Mouse (Mus musculus) heart, postnatal 0 days (tissue): ENCODE measurements around the gene Pidd1. TPM values are rescaled to one million over a fixed set of nuclear protein-coding genes. Genes with fewer than 3 reads are reported as not detected.

Source experiments
- ATAC-seq: fragments of 200-750 bp; cut with Nextera tagmentation; 2 replicates; pipeline ENCODE4 v1.8.0; 2017; ENCODE audit warnings: low read depth, moderate number of reproducible peaks, moderate library complexity; ENCODE audit not compliant: insufficient read depth
- DNase-seq: peaks from one replicate; pipeline ENCODE4 v3.0.0-alpha.2; 2016; ENCODE audit warnings: low spot score
- H3K27ac ChIP-seq: fragments of 300-500 bp; sonication (generic); 2 replicates; pipeline ENCODE4 v1.5.1; 2014; ENCODE audit warnings: low read depth, mild to moderate bottlenecking
- H3K27me3 ChIP-seq: fragments of 300-500 bp; sonication (generic); 2 replicates; pipeline ENCODE4 v1.6.1; 2014; ENCODE audit warnings: low read length, mixed read lengths; ENCODE audit not compliant: control insufficient read depth, insufficient read depth
- H3K36me3 ChIP-seq: fragments of 300-500 bp; sonication (generic); replicated peaks from 2 replicates; pipeline ENCODE4 v1.6.1; 2014; ENCODE audit warnings: low read length, mixed read lengths; ENCODE audit not compliant: control insufficient read depth, insufficient read depth
- H3K4me1 ChIP-seq: fragments of 300-500 bp; sonication (generic); 2 replicates; pipeline ENCODE4 v1.6.1; 2014; ENCODE audit warnings: antibody characterized with exemption; ENCODE audit not compliant: control insufficient read depth, insufficient read depth
- H3K4me2 ChIP-seq: fragments of 300-500 bp; sonication (generic); 2 replicates; pipeline ENCODE4 v1.6.1; 2014; ENCODE audit warnings: low read depth, mild to moderate bottlenecking, low read length, moderate library complexity
- H3K4me3 ChIP-seq: fragments of 300-500 bp; sonication (generic); 2 replicates; pipeline ENCODE4 v1.5.1; 2014; ENCODE audit warnings: low read depth, low read length
- H3K9ac ChIP-seq: fragments of 300-500 bp; sonication (generic); replicated peaks from 2 replicates; pipeline ENCODE4 v1.6.1; 2014; ENCODE audit warnings: low read depth, low read length, mixed read lengths
- H3K9me3 ChIP-seq: fragments of 300-500 bp; sonication (generic); replicated peaks from 2 replicates; pipeline ENCODE4 v1.6.1; 2016; ENCODE audit warnings: low read length; ENCODE audit not compliant: control insufficient read depth
- CTCF ChIP-seq: IDR thresholded peaks from 2 replicates; pipeline ENCODE4 v1.5.1; 2016; ENCODE audit warnings: antibody characterized with exemption, control low read depth, low read depth
- EP300 ChIP-seq: IDR thresholded peaks from 2 replicates; pipeline ENCODE4 v1.6.1; 2016; ENCODE audit warnings: antibody characterized with exemption, low read depth
- WGBS: fragments of 180-500 bp; shearing (Covaris S2); extraction: QIAGEN DNeasy Blood & Tissue Kit; methylation state at CpG from one replicate; pipeline ENCODE4 v1.1.7; 2014; 5-methylcytosine and 5-hydroxymethylcytosine counted together
- polyA plus RNA-seq: library from polyadenylated mRNA; unstranded; fragments of >200 nt; fragmentation: Nextera tagmentation; extraction: Ambion mirVana; gene quantifications from 2 replicates; pipeline ENCODE4 v1.2.1, GENCODE M21; 2015
- total RNA-seq: library from RNA; depleted of rRNA; stranded (reverse); fragments of >200 nt; gene quantifications from 2 replicates; pipeline ENCODE4 v1.2.3, GENCODE M21; 2014; ENCODE audit warnings: low replicate concordance

The Pidd1 gene
- total and polyA plus RNA-seq, 2 experiments from 2014 or later = 0.15 to 1.7 TPM

DNA sequence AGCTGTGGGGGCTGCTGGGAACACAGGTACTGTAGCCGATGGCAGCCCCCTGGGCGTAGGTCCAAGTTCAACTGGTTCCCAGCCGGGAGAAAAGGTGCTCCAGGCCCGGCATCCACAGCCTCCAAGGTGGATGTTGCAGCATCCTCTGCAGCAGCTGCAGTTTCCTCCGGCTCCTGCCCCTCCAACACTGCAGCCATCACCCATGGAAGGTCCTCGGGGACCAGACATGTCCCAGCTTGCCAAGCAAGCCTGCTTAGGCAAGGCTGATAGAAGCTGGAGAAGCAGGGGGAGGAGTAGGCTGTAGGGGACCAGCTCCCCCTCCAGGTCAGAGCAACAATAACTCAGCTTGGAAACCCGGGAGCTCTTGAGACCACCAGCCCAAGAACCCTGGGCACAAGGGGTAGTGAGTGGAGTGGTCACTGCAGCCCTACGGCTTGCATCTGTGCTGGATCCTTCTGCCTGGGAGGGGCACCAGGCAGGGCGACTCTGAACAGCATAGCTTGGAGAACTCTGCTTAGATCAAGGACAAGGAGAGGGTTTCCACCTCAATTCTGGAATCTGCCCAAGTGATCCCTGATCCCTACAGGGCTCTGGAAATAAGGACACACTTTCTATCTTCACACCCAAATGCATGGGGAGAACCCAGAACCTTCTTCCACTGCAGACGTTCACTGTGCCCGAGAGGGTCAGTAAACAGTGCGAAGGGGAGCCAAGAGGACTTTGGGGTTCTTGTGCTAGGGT, 574 bp downstream of the Pidd1 start:
- no peak for ATAC-seq
- no peaks in the 10 kb centered on the region for H3K9me3 ChIP-seq
- H3K4me1 ChIP-seq = peaks cover 16% of the 10 kb centered on the region
- H3K36me3 ChIP-seq = no peaks in the 10 kb centered on the region; the same call in 1 of the 2 replicates
- peak overlapping the region; percentile 91 for H3K4me2 ChIP-seq
- no peaks in the 10 kb centered on the region for H3K27me3 ChIP-seq
- 15% methylated on average over 12 of the region's 12 CpGs for WGBS
- peak overlapping the region; percentile 39 for H3K9ac ChIP-seq
- peak; percentile 58 for DNase-seq
- TF ChIP-seq EP300 (no peak), CTCF (peak; percentile 30; the same call in 1 of the 2 replicates)
- H3K27ac ChIP-seq = peak overlapping the region; percentile 70
- H3K4me3 ChIP-seq = peak overlapping the region; percentile 55

DNA sequence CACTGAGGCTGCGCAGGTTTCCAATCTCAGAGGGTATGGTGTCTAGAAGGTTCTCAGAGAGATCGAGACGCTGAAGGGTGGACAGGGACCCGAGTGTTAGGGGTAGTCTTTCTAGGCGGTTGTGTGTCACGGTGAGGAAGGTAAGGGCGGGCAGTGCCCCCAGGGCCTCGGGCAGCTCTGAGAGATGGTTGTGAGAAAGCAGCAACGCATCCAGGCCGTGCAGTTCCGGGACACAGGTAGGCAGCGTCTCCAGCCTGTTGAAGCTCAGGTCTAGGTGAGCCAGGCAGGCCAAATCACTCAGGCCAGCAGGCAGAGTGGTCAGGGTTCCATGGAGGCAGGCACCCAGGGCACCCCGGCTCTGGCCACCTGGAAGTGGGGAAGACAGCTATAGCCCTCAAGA, 1.6 kb downstream of the Pidd1 start:
- no peaks in the 10 kb centered on the region; the same call in 1 of the 2 replicates for H3K36me3 ChIP-seq
- 91% methylated on average over 13 of the region's 13 CpGs for WGBS
- TF ChIP-seq EP300 = no peak
- no peak for TF ChIP-seq CTCF
- no peak overlapping the region for H3K4me3 ChIP-seq
- no peaks in the 10 kb centered on the region for H3K9me3 ChIP-seq
- DNase-seq = no peak
- H3K9ac ChIP-seq = no peak overlapping the region
- H3K4me2 ChIP-seq = 0 out of 2 replicates have a peak overlapping the region, but pooled peaks have one; percentile 91
- no peak for ATAC-seq
- H3K4me1 ChIP-seq = peaks cover 14% of the 10 kb centered on the region
- no peak overlapping the region for H3K27ac ChIP-seq
- no peaks in the 10 kb centered on the region for H3K27me3 ChIP-seq

DNA sequence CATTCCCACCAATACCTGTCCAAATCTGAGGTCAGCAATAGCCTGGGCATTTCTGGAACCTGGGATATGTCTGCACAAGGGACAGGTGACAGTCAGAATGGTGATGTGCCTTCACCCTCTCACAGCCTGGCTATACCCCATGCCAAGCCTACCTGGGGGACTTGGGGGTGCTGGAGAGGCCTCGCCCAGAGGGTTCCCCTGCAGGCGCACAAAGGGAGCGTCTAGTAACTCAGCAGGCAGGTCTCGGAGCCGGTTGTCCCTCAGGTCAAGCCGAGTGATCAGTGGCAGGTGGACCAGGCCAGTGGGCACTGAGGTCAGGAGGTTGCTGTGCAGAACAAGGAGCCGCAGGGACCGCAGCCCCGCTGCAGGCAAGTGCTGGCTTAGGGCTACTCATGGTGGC, 2.4 kb downstream of the Pidd1 start:
- Histone ChIP-seq H3K4me2 (no peak overlapping the region), H3K36me3 (no peaks in the 10 kb centered on the region; the same call in 1 of the 2 replicates), H3K4me1 (peaks cover 18% of the 10 kb centered on the region), H3K27ac (no peak overlapping the region), H3K27me3 (no peaks in the 10 kb centered on the region), H3K4me3 (no peak overlapping the region), H3K9ac (no peak overlapping the region), H3K9me3 (no peaks in the 10 kb centered on the region)
- ATAC-seq = no peak
- TF ChIP-seq CTCF = no peak
- TF ChIP-seq EP300 = no peak
- 91% methylated on average over 9 of the region's 9 CpGs for WGBS
- no peak for DNase-seq

DNA sequence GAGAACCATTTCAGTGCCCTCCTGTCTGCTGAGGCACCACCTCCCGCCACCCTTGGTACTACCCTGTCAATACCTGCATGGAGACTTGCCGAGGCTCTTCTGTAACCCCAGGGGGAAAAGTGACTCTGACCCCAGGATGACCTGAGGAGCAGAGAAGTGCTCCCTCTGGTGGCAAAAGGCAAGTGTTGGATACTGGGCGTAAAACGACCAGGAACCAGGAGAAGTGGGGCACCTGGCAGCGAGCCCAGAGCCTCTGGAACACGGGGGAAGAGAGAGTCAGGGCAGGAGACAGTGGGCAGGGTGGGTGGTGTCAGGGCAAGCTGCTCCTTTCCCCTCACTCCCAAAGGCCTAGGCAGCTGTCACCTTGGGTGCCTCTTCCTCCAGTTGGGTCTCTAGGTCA, 3.2 kb downstream of the Pidd1 start:
- ATAC-seq (peak; percentile 5; the same call in 1 of the 2 replicates), DNase-seq (peak; percentile 75)
- no peak overlapping the region for H3K4me2 ChIP-seq
- 18% methylated on average over 6 of the region's 6 CpGs for WGBS
- H3K4me1 ChIP-seq = peaks cover 22% of the 10 kb centered on the region
- H3K9ac ChIP-seq = no peak overlapping the region
- H3K4me3 ChIP-seq = no peak overlapping the region
- no peaks in the 10 kb centered on the region for H3K9me3 ChIP-seq
- H3K27ac ChIP-seq = no peak overlapping the region
- no peaks in the 10 kb centered on the region for H3K27me3 ChIP-seq
- peak; percentile 80 for TF ChIP-seq CTCF
- TF ChIP-seq EP300 = no peak
- no peaks in the 10 kb centered on the region; the same call in 1 of the 2 replicates for H3K36me3 ChIP-seq

DNA sequence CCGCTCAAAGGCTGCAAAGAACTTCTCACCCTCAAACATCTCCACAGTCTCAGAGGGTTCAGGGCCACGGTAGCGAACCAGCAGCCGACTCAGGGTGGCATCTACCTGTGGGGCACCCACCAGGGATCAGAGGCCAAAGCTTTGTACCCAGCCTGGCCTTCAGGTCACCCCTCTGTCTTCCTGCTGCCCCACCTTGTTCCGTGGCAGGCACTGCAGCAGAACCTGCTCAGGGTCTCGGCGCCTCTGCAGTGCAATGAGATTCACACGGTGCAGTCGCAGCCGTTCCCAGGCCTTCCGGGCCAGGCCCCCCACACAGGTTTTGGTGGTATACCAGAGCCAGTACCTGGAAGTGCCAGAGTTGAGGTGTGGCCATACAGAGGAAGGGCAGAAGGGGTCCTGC, 4.0 kb downstream of the Pidd1 start:
- no peaks in the 10 kb centered on the region; the same call in 1 of the 2 replicates for H3K36me3 ChIP-seq
- TF ChIP-seq CTCF (no peak), EP300 (no peak)
- no peak for DNase-seq
- WGBS = 95% methylated on average over 11 of the region's 11 CpGs
- no peak overlapping the region for H3K4me2 ChIP-seq
- no peak overlapping the region for H3K9ac ChIP-seq
- no peak overlapping the region for H3K4me3 ChIP-seq
- H3K9me3 ChIP-seq = no peaks in the 10 kb centered on the region
- peaks cover 27% of the 10 kb centered on the region for H3K4me1 ChIP-seq
- H3K27ac ChIP-seq = no peak overlapping the region
- H3K27me3 ChIP-seq = no peaks in the 10 kb centered on the region
- no peak for ATAC-seq
